Mouse (Mus musculus) retina, embryonic 14.5 days (tissue): ENCODE measurements around the gene Gimap3.

ENCODE experiments used
- DNase-seq: peaks from one replicate; pipeline ENCODE4 v3.0.0-alpha.2; 2015; ENCODE audit warnings: low spot score

Gene Gimap3

DNA sequence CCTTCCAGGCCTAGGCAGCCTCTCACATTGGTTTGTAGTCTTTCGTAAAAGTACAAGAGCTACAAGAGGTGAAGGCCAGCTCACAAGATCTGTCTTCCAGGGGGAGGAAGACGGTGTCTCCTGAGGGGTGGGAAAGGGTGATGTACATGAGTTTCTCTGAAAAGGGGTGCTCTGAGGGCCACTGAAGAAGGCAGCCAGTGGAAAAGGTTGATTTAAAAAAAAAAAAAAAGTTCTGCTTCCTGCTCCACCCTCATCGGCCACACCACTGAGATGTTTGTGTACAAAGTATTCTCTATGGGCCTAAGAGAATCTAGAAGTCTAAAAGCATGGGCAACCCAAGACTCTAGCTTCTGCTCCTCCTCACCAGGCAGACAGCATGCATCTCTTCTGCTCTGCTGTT lies at the start of gene Gimap3:
Gene Gimap3 (minus strand): TSS at position 156 of the 400 bp plus-strand sequence.
- no peak for DNase-seq

GRCm38 (mm10) chr6:48817815-48818214 lies 47.2 kb upstream of the Gimap3 start:
- DNase-seq = peak; percentile 92

GRCm38 (mm10) chr6:48815013-48815412 lies 44.4 kb upstream of the Gimap3 start:
- DNase-seq = peak; percentile 8

- no peak for DNase-seq
Observed at GRCm38 (mm10) chr6:48809494-48810219, 39.0 kb upstream of the Gimap3 start.

DNA sequence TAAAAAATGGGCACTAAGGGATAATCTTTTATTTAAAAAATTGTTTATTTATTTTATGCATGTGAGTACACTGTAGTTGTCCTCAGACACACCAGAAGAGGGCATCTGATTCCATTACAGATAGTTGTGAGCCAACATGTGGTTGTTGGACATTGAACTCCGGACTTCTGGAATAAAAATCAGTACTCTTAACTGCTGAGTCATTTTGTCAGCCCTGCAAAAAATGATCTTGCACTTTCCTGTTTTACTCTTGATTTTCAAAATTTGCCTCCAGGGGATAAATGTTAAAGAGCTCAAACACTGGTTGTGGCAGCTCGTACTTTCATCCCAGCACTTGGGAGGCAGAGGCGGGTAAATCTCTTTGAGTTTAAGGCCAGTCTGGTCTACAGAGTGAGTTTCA lies 36.1 kb upstream of the Gimap3 start:
- no peak for DNase-seq

- no peak for DNase-seq
Observed at GRCm38 (mm10) chr6:48804346-48804745, 33.7 kb upstream of the Gimap3 start.

GRCm38 (mm10) chr6:48803406-48804051 lies 32.9 kb upstream of the Gimap3 start:
- no peak for DNase-seq

- DNase-seq = no peak
Observed at GRCm38 (mm10) chr6:48801897-48802296, 31.2 kb upstream of the Gimap3 start.

DNA sequence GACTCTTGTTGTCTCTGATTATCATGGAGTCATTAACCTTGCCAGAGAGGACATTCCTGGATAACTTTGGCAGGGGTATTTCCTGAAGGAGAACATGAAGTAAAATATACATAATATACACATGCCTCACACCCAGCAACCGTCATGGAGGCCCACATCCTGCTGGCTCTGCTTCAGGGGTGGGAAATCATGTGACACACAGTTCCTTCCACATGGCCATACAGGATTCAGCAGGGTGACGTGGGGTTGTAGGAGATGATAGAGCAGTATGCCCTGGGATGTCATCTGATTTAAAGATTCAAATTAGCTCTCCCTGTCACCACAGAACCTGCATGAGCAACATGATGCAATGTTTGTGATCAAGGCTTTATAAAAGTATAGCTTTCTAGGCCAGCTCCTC lies 17.2 kb upstream of the Gimap3 start:
- DNase-seq = no peak

GRCm38 (mm10) chr6:48785601-48786000 lies 14.9 kb upstream of the Gimap3 start:
- no peak for DNase-seq

DNA sequence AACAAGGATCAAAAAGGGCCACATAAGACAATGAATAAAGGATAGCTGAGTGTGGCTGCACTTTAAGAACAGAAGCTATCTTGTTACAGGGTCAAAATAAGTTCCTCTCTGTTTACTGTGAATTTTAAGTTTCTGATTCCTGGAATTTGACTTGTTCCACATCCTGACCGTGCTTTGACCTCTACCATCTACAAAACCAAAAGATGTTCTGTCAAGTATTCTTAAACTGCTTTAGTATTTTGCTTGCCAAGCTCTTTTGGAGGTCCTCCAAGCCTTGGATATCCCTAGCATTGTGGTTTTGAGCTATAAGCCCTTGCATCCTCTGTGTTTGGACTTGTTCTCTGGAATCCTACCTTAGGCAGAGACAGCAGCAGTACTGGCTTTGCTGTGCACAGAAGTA lies 14.5 kb upstream of the Gimap3 start:
- no peak for DNase-seq

GRCm38 (mm10) chr6:48784406-48784805 lies 13.8 kb upstream of the Gimap3 start:
- DNase-seq = no peak

- peak; percentile 85 for DNase-seq
Observed at GRCm38 (mm10) chr6:48772030-48772429, 1.4 kb upstream of the Gimap3 start.

DNA sequence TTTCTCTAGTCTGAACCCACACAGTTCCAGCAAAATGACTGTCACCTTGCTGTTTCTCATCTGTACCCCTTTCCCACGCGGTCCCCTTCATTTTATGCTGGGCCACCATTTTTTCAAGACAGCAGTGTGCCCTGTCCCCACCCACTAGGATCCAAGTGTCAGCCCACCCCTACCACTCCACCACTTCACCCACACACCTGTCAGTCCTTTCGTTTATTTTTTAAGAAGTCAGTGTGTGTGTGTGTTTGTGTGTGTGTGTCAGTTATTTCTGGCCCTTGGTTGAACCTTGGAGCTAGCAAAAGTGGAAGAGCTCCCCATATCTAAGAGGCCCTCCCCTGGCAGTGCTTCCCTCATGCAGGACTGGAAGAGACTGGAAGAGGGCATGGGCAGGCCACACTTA lies 1.7 kb downstream of the Gimap3 start:
- DNase-seq = no peak

DNA sequence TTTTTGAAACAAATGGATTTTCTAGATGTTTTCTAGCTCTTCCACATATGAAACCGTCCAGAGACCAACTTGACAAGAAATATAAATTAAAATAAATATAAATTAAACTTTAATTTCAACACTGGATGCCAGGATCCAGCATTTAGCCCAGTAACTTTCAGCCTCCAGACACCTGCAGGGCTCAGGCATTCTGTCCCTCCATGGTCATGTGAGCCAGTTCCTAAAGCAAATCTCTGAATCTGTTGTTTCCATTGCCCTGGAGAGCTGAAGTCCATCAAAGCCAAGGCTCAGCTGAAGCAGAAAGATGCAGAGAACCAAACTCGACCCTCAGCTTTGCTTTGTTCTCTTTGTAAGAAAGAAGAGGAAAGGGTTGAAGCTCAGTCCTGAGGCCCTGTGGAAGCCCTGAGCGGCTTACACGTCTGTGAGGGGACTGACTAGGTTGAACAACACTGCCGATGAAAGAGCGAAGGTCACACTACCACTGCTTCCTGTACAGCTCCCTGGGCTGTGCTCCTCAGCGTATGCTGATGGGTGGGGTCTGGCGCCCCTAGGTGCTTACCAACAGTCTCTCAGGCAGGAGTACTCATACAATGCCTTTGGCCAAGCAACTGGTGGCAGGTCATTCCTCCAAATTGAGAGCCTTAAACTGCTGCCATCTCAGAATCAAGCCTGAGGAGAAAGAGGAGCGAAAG lies 2.3 kb downstream of the Gimap3 start:
- DNase-seq = no peak

- DNase-seq = no peak
Observed at GRCm38 (mm10) chr6:48764496-48764895, 6.2 kb downstream of the Gimap3 start.

DNA sequence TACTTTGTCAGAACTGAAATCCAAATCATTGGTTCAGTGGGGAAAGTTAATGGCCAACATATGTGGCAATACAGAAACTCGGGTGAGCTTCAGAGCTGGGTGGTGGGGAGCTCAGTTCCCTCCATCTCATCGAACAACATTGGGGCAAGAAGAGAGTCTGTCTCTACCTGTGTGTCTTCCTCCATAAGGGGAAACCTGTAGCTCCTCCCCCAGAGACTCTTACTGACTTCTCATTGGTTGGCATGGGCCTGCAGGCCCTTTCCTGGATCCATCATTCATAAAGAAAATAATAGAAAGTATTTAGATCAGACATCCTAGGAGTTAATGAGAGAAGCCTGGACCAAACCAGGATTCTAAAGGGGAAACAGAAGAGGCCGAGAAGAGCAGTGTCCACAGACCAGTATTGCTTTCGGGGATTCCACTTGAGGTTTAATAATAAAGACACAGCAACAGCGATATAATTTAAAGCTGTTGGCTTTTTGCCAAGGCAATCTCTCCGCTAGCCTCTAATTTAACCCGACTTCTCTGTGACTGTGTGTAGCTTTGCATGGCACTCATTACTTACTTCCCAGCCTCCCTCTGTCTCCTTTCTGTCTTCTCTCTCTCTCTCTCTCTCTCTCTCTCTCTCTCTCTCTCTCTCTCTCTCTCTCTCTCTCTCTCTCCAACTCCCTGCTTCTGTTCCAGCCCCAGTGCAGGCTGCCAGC lies 6.9 kb downstream of the Gimap3 start:
- no peak for DNase-seq

DNA sequence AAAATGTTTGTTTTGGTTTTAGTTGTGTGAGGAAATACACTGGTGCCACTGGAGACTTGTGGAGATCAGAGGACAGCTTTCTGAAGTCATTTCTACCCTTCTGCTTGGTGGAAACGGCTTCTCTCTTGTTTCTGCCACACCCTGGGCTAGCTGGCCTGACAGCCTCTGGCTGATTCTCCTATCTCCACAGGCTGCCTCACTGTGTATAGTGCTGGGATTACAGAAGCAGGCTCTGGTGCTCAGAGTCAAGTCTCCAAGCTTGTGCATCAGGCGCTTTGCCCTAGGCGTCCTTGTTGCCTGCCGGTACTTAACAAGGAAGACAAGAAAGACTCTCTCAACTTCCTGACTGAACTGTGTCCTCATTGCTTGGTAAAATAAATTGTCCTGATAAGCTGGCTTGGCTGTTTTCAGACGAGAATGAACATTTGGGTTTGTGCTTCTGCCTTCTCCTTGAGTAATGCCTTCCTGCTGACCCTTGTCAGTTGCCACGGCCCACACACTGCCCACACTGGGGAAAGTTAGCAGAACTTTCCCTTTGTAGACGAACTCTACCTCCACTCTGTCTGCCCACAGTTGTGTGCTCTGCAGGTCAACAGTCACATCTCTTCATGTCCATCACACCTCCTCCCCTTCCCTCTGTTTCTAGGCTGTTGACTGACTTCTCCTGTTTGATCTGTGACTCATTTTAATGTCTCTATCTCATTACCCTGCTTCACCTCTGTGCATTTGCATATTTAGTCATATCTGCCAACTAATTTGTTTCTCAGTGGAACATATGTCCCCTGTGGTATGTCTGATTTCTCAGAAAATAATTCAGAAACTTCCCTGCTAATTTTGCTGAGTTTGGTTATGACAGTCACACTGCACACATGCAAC lies 23.3 kb downstream of the Gimap3 start:
- DNase-seq = no peak

GRCm38 (mm10) chr6:48745959-48746889 lies 24.4 kb downstream of the Gimap3 start, which contains the start of gene Gimap5:
Gene Gimap5, plus strand, starts transcription at chr6:48746197.
- peak; percentile 41 for DNase-seq

- no peak for DNase-seq
Observed at GRCm38 (mm10) chr6:48745490-48745889, 25.2 kb downstream of the Gimap3 start.
